Mouse (Mus musculus) thymus, postnatal 36 days (tissue): ENCODE results near the gene Zfp553.

Source experiments
- DNase-seq, 2 experiments: peaks; one replicate each; pipeline ENCODE4 v3.0.0; 2022; ENCODE audit warnings: mixed read lengths in 2 of 2

Gene Zfp553

DNA sequence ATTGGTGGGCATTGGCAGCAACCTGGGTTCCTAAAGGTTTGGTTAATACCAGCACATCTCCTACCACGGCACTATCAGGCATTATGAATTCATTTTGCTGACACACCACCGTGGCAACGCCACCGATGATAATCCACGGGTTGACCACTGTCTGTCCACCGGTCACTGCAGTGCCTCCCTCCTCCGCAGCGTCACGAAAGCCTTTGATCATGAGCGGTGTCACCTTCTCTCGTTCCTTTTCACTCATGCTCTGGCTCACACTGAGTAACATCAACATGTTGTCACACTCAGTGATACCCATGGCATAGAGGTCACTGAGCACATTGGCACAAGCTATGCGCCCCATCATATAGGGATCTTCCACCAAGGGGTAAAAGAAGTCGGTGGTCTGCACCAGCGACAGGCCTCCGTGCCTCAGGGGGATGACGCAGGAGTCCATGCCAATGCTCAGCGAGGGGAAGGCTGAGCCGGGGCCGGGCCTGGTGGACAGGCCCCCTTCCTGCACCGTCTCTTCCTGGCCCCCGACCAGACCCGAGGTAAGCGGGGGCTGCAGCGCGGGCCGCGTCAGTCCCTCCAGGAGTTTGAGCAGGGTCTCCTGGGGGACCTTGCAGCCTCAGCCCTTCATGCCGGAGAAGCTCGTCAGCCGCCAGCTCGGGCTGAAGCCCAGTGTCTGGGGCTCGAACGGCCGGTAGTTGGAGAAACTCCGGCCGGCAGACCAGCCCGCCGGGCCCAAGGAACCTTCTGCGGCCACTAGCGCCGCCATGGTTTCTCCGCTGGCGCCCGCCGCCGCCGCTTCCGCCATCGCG lies 40.5 kb downstream of the Zfp553 start:
- peak in 1 of 2 experiments; percentile 63 for DNase-seq

GRCm38 (mm10) chr7:127273925-127274789 lies 41.3 kb downstream of the Zfp553 start, which contains the start of gene Sephs2:
Sephs2 (minus strand) TSS chr7:127274055.
- DNase-seq, result peak; percentile 91 to 95

DNA sequence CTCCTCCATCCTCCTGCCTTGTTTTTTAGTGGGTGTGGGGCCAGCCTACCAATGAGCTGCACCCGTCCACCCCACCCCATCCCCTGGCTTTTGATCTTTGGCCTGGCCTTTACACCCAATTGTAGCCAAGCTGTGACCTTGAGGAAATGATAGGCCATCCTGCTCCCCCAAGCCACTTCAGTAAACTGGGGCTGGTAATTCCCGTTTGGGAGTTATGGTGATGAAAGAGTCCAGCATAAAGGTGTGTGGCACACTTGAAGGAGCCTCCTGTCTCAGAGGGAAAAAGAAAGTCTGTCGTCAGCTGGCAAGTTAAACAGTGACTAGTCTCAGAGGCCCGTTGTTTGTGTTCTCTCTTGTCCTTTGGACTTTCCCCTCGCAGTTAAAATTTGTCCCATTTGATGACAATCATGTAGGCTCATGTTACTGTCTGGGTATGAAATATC lies 43.7 kb downstream of the Zfp553 start:
- no peak for DNase-seq

- peak; percentile 78 to 82 for DNase-seq
These were observed 45.5 kb downstream of the Zfp553 start for GRCm38 (mm10) chr7:127278311-127278710.

- peak; percentile 43 to 59 for DNase-seq
These were observed 47.2 kb downstream of the Zfp553 start for GRCm38 (mm10) chr7:127280092-127280491.

DNA sequence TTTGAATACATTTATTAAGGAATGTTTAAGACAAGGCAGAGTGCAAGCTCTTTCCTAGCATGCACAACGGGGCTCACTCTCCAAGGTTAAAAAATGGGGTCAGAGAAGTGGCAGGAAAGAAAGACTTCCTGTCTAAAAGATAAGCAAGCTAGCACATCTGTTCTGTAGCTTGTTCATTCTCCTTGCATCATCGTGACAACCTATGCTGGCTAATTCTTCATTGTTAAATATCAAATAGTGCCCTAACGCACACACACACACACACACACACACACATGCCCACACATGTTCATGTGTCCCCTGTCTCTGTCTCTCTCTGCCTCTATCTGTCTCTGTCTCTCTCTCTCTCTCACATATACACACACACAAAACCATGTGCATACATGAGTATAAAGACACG lies 48.3 kb downstream of the Zfp553 start:
- DNase-seq, result peak; percentile 33 to 46

DNA sequence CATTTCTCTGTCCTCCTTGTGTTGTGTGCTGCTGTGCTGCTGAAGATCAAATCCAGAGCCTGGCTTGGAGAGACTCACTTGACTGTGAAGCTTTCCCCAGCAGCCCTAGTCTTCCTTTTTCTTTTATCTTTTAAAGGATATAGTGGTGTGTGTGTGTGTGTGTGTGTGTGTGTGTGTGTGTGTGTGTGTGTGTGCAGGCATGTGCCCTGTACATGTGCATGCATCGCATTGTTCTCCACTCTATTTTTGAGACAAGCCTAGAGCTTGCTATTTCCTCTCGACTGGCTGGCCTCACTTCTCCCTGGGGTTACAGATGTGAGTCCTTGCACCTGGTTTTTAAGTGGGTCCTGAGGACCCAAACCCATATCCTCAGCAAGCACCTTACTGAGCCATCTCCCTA lies 49.3 kb downstream of the Zfp553 start:
- DNase-seq, result peak; percentile 58 to 63

- DNase-seq, result peak; percentile 56 to 71
These were observed 52.3 kb downstream of the Zfp553 start for GRCm38 (mm10) chr7:127285154-127285553.
